ENCODE assay signal across 8 mouse cellular contexts in genomic region chr13:38151671-38152428, GRCm38 (mm10). TPM values are rescaled to one million over a fixed set of nuclear protein-coding genes. Genes with fewer than 3 reads are reported as not detected.
DNase-seq lines count a peak whose midpoint lies in the region; ATAC-seq and TF ChIP-seq lines count a peak whose summit lies in the region.

No protein-coding gene starts in this region.

- intact Hi-C loops in heart, postnatal 25 days (cut with DNase I), result no loop called here

- DNase-seq in heart, postnatal 25 days (ENCODE audit: low spot score), result no peak
- no peak for DNase-seq in heart, postnatal 0 days (ENCODE audit: low spot score)
- peak; percentile 68 for DNase-seq in limb, embryonic 10.5 days (ENCODE audit: low spot score)
- peak; percentile 44 for DNase-seq in urinary bladder, postnatal 14 days (ENCODE audit: low spot score)
- DNase-seq in frontal cortex, adult 2 months (ENCODE audit: extremely low spot score in 1 of 2, low spot score in 1 of 2), result no peak

- 1% methylated on average over 47 of the region's 49 CpGs for WGBS in heart, embryonic 11.5 days (ENCODE audit: insufficient replicate concordance)
- WGBS in heart, postnatal 0 days, result under 1% methylated on average over 43 of the region's 49 CpGs
- WGBS in limb, embryonic 10.5 days, result under 1% methylated on average over 49 of the region's 49 CpGs

- H3K9me3 ChIP-seq in heart, embryonic 11.5 days (replicated peaks; ENCODE audit: control insufficient read depth, low read length), result no peaks in the 10 kb centered on the region
- no peaks in the 10 kb centered on the region for H3K9me3 ChIP-seq in heart, postnatal 0 days (replicated peaks; ENCODE audit: control insufficient read depth, low read length)
- no peaks in the 10 kb centered on the region for H3K9me3 ChIP-seq in limb, embryonic 10.5 days (replicated peaks)

- H3K4me2 ChIP-seq in heart, embryonic 11.5 days, result peak overlapping the region; percentile 77
- H3K4me2 ChIP-seq in heart, postnatal 0 days (ENCODE audit: low read depth, low read length), result peak overlapping the region; percentile 73

- no peak for TF ChIP-seq EP300 in heart, postnatal 0 days (IDR thresholded peaks at IDR 0.05; ENCODE audit: low read depth)

- TF ChIP-seq CTCF in heart, postnatal 0 days (IDR thresholded peaks at IDR 0.05; ENCODE audit: low read depth), result no peak

- H3K4me3 ChIP-seq in heart, embryonic 11.5 days (ENCODE audit: low read depth, low read length), result peak overlapping the region; percentile 79
- H3K4me3 ChIP-seq in heart, postnatal 0 days (ENCODE audit: low read depth, low read length), result peak overlapping the region; percentile 72
- H3K4me3 ChIP-seq in limb, embryonic 10.5 days, result peak overlapping the region; percentile 62

- no peaks in the 10 kb centered on the region for H3K36me3 ChIP-seq in heart, embryonic 11.5 days (ENCODE audit: control insufficient read depth, insufficient read depth, low read length)
- H3K36me3 ChIP-seq in heart, postnatal 0 days (replicated peaks; ENCODE audit: control insufficient read depth, insufficient read depth, low read length), result no peaks in the 10 kb centered on the region
- H3K36me3 ChIP-seq in limb, embryonic 10.5 days, result no peaks in the 10 kb centered on the region

- H3K27ac ChIP-seq in heart, embryonic 11.5 days (ENCODE audit: low read depth, low read length), result peak overlapping the region; percentile 96
- H3K27ac ChIP-seq in heart, postnatal 0 days (ENCODE audit: low read depth), result peak overlapping the region; percentile 97
- H3K27ac ChIP-seq in limb, embryonic 10.5 days, result peak overlapping the region; percentile 80

- peak overlapping the region; percentile 96 for H3K9ac ChIP-seq in heart, embryonic 11.5 days (ENCODE audit: low read depth, low read length)
- peak overlapping the region; percentile 93 for H3K9ac ChIP-seq in heart, postnatal 0 days (replicated peaks; ENCODE audit: low read depth, low read length)

- peaks cover 2% of the 10 kb centered on the region; the same call in 1 of the 2 replicates for H3K27me3 ChIP-seq in heart, embryonic 11.5 days (ENCODE audit: control insufficient read depth, insufficient read depth, low read length)
- no peaks in the 10 kb centered on the region for H3K27me3 ChIP-seq in heart, postnatal 0 days (ENCODE audit: control insufficient read depth, insufficient read depth, low read length)
- peaks cover 74% of the 10 kb centered on the region for H3K27me3 ChIP-seq in limb, embryonic 10.5 days (ENCODE audit: low read depth, poor library complexity, severe bottlenecking)

- 0 out of 2 replicates have a peak, but pooled peaks have one; percentile 14 for ATAC-seq in heart, embryonic 11.5 days (replicated peaks; ENCODE audit: insufficient number of reproducible peaks, low FRiP score, low TSS enrichment)
- ATAC-seq in common myeloid progenitor, adult 5-6 weeks (replicated peaks; ENCODE audit: low read depth, poor library complexity, severe bottlenecking), result peak; percentile 15; the same call in 1 of the 2 replicates
- peak; percentile 1 for ATAC-seq in heart, postnatal 0 days (ENCODE audit: insufficient read depth, low read depth)
- 0 out of 2 replicates have a peak, but pooled peaks have one; percentile 34 for ATAC-seq in megakaryocyte-erythroid progenitor cell, adult 5-6 weeks (replicated peaks; ENCODE audit: low FRiP score, low TSS enrichment, poor library complexity, severe bottlenecking)

- peaks cover 44% of the 10 kb centered on the region for H3K4me1 ChIP-seq in heart, embryonic 11.5 days (ENCODE audit: control insufficient read depth, insufficient read depth, low read length)
- H3K4me1 ChIP-seq in heart, postnatal 0 days (ENCODE audit: control insufficient read depth, insufficient read depth), result peaks cover 36% of the 10 kb centered on the region
- peaks cover 20% of the 10 kb centered on the region for H3K4me1 ChIP-seq in limb, embryonic 10.5 days

RNA-seq across cellular contexts. Expression of gene Dsp, which starts 0.8 kb away (rescaled TPM):
- polyA plus RNA-seq in heart, embryonic 11.5 days (2014; fragmentation: Nextera tagmentation; extraction: Ambion mirVana), result 46.2 and 51.8 TPM in 2 replicates
- total RNA-seq in heart, postnatal 25 days (2021), result 100 to 1,000 TPM; 435 to 451 TPM
- total RNA-seq in common myeloid progenitor, adult 5-6 weeks (2017), result 0.15 and 0.55 TPM in 2 replicates
- total RNA-seq in heart, postnatal 0 days (2014; rRNA removed; ENCODE audit: low replicate concordance), result 160 and 181 TPM in 2 replicates
- 36.7 and 46.0 TPM in 2 replicates for polyA plus RNA-seq in heart, postnatal 0 days (2015; fragmentation: Nextera tagmentation; extraction: Ambion mirVana)
- polyA plus RNA-seq in limb, embryonic 10.5 days (2016; fragmentation: Nextera tagmentation; extraction: Ambion mirVana), result 2.1 TPM in 2 replicates
- total RNA-seq in megakaryocyte-erythroid progenitor cell, adult 5-6 weeks (2014; fragmentation: Nextera tagmentation), result not detected in 2 replicates
- total RNA-seq in megakaryocyte-erythroid progenitor cell, adult 5-6 weeks (2017), result not detected in 2 replicates
- 0.34 and 0.36 TPM in 2 replicates for polyA plus RNA-seq in frontal cortex, adult 2 months (2012; rRNA removed)

RNA-seq across cellular contexts. Expression of gene Snrnp48, which starts 52.9 kb away (rescaled TPM):
- 27.3 and 27.7 TPM in 2 replicates for polyA plus RNA-seq in heart, embryonic 11.5 days (2014; fragmentation: Nextera tagmentation; extraction: Ambion mirVana)
- 10 to 100 TPM in 1 of 2 experiments, 1 to 10 TPM in 1; 9.7 to 10.3 TPM for total RNA-seq in heart, postnatal 25 days (2021)
- total RNA-seq in common myeloid progenitor, adult 5-6 weeks (2017), result 133 and 206 TPM in 2 replicates
- total RNA-seq in heart, postnatal 0 days (2014; rRNA removed; ENCODE audit: low replicate concordance), result 8.3 and 8.9 TPM in 2 replicates
- polyA plus RNA-seq in heart, postnatal 0 days (2015; fragmentation: Nextera tagmentation; extraction: Ambion mirVana), result 15.0 and 18.9 TPM in 2 replicates
- polyA plus RNA-seq in limb, embryonic 10.5 days (2016; fragmentation: Nextera tagmentation; extraction: Ambion mirVana), result 35.5 and 36.4 TPM in 2 replicates
- 58.4 and 90.2 TPM in 2 replicates for total RNA-seq in megakaryocyte-erythroid progenitor cell, adult 5-6 weeks (2014; fragmentation: Nextera tagmentation)
- total RNA-seq in megakaryocyte-erythroid progenitor cell, adult 5-6 weeks (2017), result 129 and 148 TPM in 2 replicates
- polyA plus RNA-seq in frontal cortex, adult 2 months (2012; rRNA removed), result 27.8 and 29.1 TPM in 2 replicates

Comparison
In these comparisons a context has a peak if more than half of its experiments do, and no peak if none do; other contexts are left out.
1. DNase-seq: peak in limb, embryonic 10.5 days (single experiment) and urinary bladder, postnatal 14 days (single experiment); none in heart, postnatal 25 days (single experiment), heart, postnatal 0 days (single experiment) and frontal cortex, adult 2 months (0 of 2).
2. RNA of gene Dsp, which starts 0.8 kb away (total RNA-seq): 435 to 451 TPM in heart, postnatal 25 days and 160 to 181 TPM in heart, postnatal 0 days; 0.15 to 0.55 TPM in common myeloid progenitor, adult 5-6 weeks and not detected in megakaryocyte-erythroid progenitor cell, adult 5-6 weeks; every median in the first group is over 100 times any median in the second.
3. Peak in every context shown above with its lines, with median percentiles within 50 percentile points of each other: ATAC-seq, H3K27ac ChIP-seq and H3K4me3 ChIP-seq.